Mouse (Mus musculus): ENCODE measurements around the gene Eme2. TPM values are rescaled to one million over a fixed set of nuclear protein-coding genes. Genes with fewer than 3 reads are reported as not detected.

Gene Eme2
- polyA plus RNA-seq, 1 experiment, result 11.2 TPM

- no peak overlapping the region for H3K4me3 ChIP-seq (ENCODE audit: insufficient read depth, poor library complexity, severe bottlenecking)
- no peak overlapping the region for H3ac ChIP-seq (ENCODE audit: control insufficient read depth, insufficient read length, low read depth)
- TF ChIP-seq USF1 (IDR thresholded peaks at IDR 0.05; ENCODE audit: low read depth), result no peak
- TF ChIP-seq FOSL1 (IDR thresholded peaks at IDR 0.05; ENCODE audit: insufficient read depth, low read length, poor library complexity, severe bottlenecking), result no peak
- no peak for TF ChIP-seq MAX (IDR thresholded peaks at IDR 0.05)
- no peak for TF ChIP-seq MYOG (IDR thresholded peaks at IDR 0.05; ENCODE audit: control insufficient read depth, extremely low read depth, insufficient read length)
- no peak for TF ChIP-seq MYOD1 (IDR thresholded peaks at IDR 0.05; ENCODE audit: control insufficient read depth, insufficient read length, low read depth)
- no peak for TF ChIP-seq CTCF (IDR thresholded peaks at IDR 0.05; ENCODE audit: control insufficient read depth, insufficient read depth, insufficient read length)
- no peak for TF ChIP-seq CEBPB (IDR thresholded peaks at IDR 0.05; ENCODE audit: low read depth)
- H3K36me3 ChIP-seq (ENCODE audit: control insufficient read depth, insufficient read depth), result peaks cover 66% of the 10 kb centered on the region
- peaks cover 17% of the 10 kb centered on the region for H3K79me2 ChIP-seq (ENCODE audit: control insufficient read depth, insufficient read depth)
- peaks cover 4% of the 10 kb centered on the region for H3K79me3 ChIP-seq (ENCODE audit: low read depth)
- H3K27me3 ChIP-seq (ENCODE audit: control insufficient read depth, insufficient read depth, insufficient read length), result no peaks in the 10 kb centered on the region
These were observed 5.1 kb upstream of the Eme2 start for GRCm38 (mm10) chr17:24900014-24900413.

DNA sequence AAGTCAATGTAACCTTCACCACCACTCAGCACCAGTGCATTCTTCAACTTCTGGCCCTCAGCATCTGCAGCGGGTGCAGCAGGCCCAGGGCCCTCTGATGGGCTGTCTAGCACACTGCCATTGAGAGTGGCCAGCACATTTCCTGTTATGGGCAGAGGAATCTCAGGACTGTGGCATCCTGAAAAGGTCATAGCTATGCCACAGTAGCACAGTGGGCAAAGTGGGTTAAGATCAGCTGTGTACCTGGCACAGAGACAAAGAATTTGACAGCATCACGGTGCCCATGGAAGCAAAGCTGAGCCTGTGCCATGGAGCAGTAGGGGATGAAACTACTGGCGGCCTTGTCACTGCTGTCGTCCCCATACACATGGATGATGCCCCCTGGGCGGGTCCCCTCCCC lies 4.3 kb upstream of the Eme2 start:
- Histone ChIP-seq H3ac (ENCODE audit: control insufficient read depth, insufficient read length, low read depth) (no peak overlapping the region), H3K4me3 (ENCODE audit: insufficient read depth, poor library complexity, severe bottlenecking) (no peak overlapping the region), H3K79me2 (ENCODE audit: control insufficient read depth, insufficient read depth) (peaks cover 26% of the 10 kb centered on the region), H3K27me3 (ENCODE audit: control insufficient read depth, insufficient read depth, insufficient read length) (no peaks in the 10 kb centered on the region), H3K36me3 (ENCODE audit: control insufficient read depth, insufficient read depth) (peaks cover 60% of the 10 kb centered on the region), H3K79me3 (ENCODE audit: low read depth) (peaks cover 5% of the 10 kb centered on the region)
- TF ChIP-seq FOSL1 (IDR thresholded peaks at IDR 0.05; ENCODE audit: insufficient read depth, low read length, poor library complexity, severe bottlenecking) (no peak), USF1 (IDR thresholded peaks at IDR 0.05; ENCODE audit: low read depth) (no peak), CEBPB (IDR thresholded peaks at IDR 0.05; ENCODE audit: low read depth) (no peak), MYOG (IDR thresholded peaks at IDR 0.05; ENCODE audit: control insufficient read depth, extremely low read depth, insufficient read length) (no peak), MYOD1 (IDR thresholded peaks at IDR 0.05; ENCODE audit: control insufficient read depth, insufficient read length, low read depth) (no peak), CTCF (IDR thresholded peaks at IDR 0.05; ENCODE audit: control insufficient read depth, insufficient read depth, insufficient read length) (no peak), MAX (IDR thresholded peaks at IDR 0.05) (no peak)

GRCm38 (mm10) chr17:24898041-24898854 lies 3.4 kb upstream of the Eme2 start:
- Histone ChIP-seq H3K36me3 (ENCODE audit: control insufficient read depth, insufficient read depth) (peaks cover 57% of the 10 kb centered on the region), H3ac (ENCODE audit: control insufficient read depth, insufficient read length, low read depth) (no peak overlapping the region), H3K79me2 (ENCODE audit: control insufficient read depth, insufficient read depth) (peaks cover 35% of the 10 kb centered on the region), H3K27me3 (ENCODE audit: control insufficient read depth, insufficient read depth, insufficient read length) (no peaks in the 10 kb centered on the region), H3K79me3 (ENCODE audit: low read depth) (peaks cover 12% of the 10 kb centered on the region), H3K4me3 (ENCODE audit: insufficient read depth, poor library complexity, severe bottlenecking) (no peak overlapping the region)
- TF ChIP-seq USF1 (IDR thresholded peaks at IDR 0.05; ENCODE audit: low read depth) (no peak), FOSL1 (IDR thresholded peaks at IDR 0.05; ENCODE audit: insufficient read depth, low read length, poor library complexity, severe bottlenecking) (no peak), CEBPB (IDR thresholded peaks at IDR 0.05; ENCODE audit: low read depth) (no peak), MAX (IDR thresholded peaks at IDR 0.05) (no peak), MYOG (IDR thresholded peaks at IDR 0.05; ENCODE audit: control insufficient read depth, extremely low read depth, insufficient read length) (no peak), CTCF (IDR thresholded peaks at IDR 0.05; ENCODE audit: control insufficient read depth, insufficient read depth, insufficient read length) (no peak), MYOD1 (IDR thresholded peaks at IDR 0.05; ENCODE audit: control insufficient read depth, insufficient read length, low read depth) (no peak)

- H3K27me3 ChIP-seq (ENCODE audit: control insufficient read depth, insufficient read depth, insufficient read length), result no peaks in the 10 kb centered on the region
- H3K4me3 ChIP-seq (ENCODE audit: insufficient read depth, poor library complexity, severe bottlenecking), result no peak overlapping the region
- peaks cover 59% of the 10 kb centered on the region for H3K36me3 ChIP-seq (ENCODE audit: control insufficient read depth, insufficient read depth)
- peaks cover 12% of the 10 kb centered on the region for H3K79me3 ChIP-seq (ENCODE audit: low read depth)
- no peak overlapping the region for H3ac ChIP-seq (ENCODE audit: control insufficient read depth, insufficient read length, low read depth)
- no peak for TF ChIP-seq MYOG (IDR thresholded peaks at IDR 0.05; ENCODE audit: control insufficient read depth, extremely low read depth, insufficient read length)
- TF ChIP-seq USF1 (IDR thresholded peaks at IDR 0.05; ENCODE audit: low read depth), result no peak
- no peak for TF ChIP-seq FOSL1 (IDR thresholded peaks at IDR 0.05; ENCODE audit: insufficient read depth, low read length, poor library complexity, severe bottlenecking)
- no peak for TF ChIP-seq MYOD1 (IDR thresholded peaks at IDR 0.05; ENCODE audit: control insufficient read depth, insufficient read length, low read depth)
- no peak for TF ChIP-seq CEBPB (IDR thresholded peaks at IDR 0.05; ENCODE audit: low read depth)
- no peak for TF ChIP-seq CTCF (IDR thresholded peaks at IDR 0.05; ENCODE audit: control insufficient read depth, insufficient read depth, insufficient read length)
- TF ChIP-seq MAX (IDR thresholded peaks at IDR 0.05), result no peak
- H3K79me2 ChIP-seq (ENCODE audit: control insufficient read depth, insufficient read depth), result peaks cover 41% of the 10 kb centered on the region
These were observed 2.7 kb upstream of the Eme2 start for GRCm38 (mm10) chr17:24897600-24897999.

DNA sequence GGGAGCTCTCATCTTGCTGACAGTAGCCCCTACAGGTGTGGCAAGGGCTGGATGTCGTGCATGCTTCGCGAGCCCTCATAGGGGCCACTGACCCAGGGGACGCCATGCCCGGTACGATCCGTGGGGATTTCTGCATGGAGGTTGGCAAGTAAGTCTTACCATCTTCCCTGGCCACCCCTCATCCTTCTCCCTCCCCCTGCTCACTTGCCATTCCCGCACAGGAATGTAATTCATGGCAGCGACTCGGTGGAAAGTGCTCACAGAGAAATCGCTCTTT lies 2.0 kb upstream of the Eme2 start:
- TF ChIP-seq FOSL1 (IDR thresholded peaks at IDR 0.05; ENCODE audit: insufficient read depth, low read length, poor library complexity, severe bottlenecking) (no peak), USF1 (IDR thresholded peaks at IDR 0.05; ENCODE audit: low read depth) (no peak), MAX (IDR thresholded peaks at IDR 0.05) (no peak), MYOD1 (IDR thresholded peaks at IDR 0.05; ENCODE audit: control insufficient read depth, insufficient read length, low read depth) (no peak), MYOG (IDR thresholded peaks at IDR 0.05; ENCODE audit: control insufficient read depth, extremely low read depth, insufficient read length) (no peak), CTCF (IDR thresholded peaks at IDR 0.05; ENCODE audit: control insufficient read depth, insufficient read depth, insufficient read length) (no peak)
- peaks cover 58% of the 10 kb centered on the region for H3K36me3 ChIP-seq (ENCODE audit: control insufficient read depth, insufficient read depth)
- peak overlapping the region; percentile 60 for H3ac ChIP-seq (ENCODE audit: control insufficient read depth, insufficient read length, low read depth)
- H3K4me3 ChIP-seq (ENCODE audit: insufficient read depth, poor library complexity, severe bottlenecking), result peak overlapping the region; percentile 89
- H3K27me3 ChIP-seq (ENCODE audit: control insufficient read depth, insufficient read depth, insufficient read length), result no peaks in the 10 kb centered on the region
- H3K79me3 ChIP-seq (ENCODE audit: low read depth), result peaks cover 12% of the 10 kb centered on the region
- peaks cover 46% of the 10 kb centered on the region for H3K79me2 ChIP-seq (ENCODE audit: control insufficient read depth, insufficient read depth)

All from C2C12 (cell line).